Mouse (Mus musculus): ENCODE results near the gene Clcn2. TPM values are rescaled to one million over a fixed set of nuclear protein-coding genes. Genes with fewer than 3 reads are reported as not detected.

Gene Clcn2
- polyA plus RNA-seq, 1 experiment from 2014 or later, result 32.1 TPM

GRCm38 (mm10) chr16:20725750-20726149 is 8.2 kb upstream of the Clcn2 start:
- 81% methylated on average over 4 of the region's 4 CpGs for WGBS
- Histone ChIP-seq H3K9me3 (ENCODE audit: control insufficient read depth, low read length) (no peaks in the 10 kb centered on the region), H3K36me3 (replicated peaks; ENCODE audit: control insufficient read depth, insufficient read depth) (peaks cover 21% of the 10 kb centered on the region), H3K4me1 (replicated peaks; ENCODE audit: control insufficient read depth, insufficient read depth, low read length) (0 out of 2 replicates have a peak, but pooled peaks cover 2% of the 10 kb centered on the region), H3K9ac (no peak overlapping the region), H3K27ac (no peak overlapping the region), H3K4me3 (replicated peaks; ENCODE audit: low read length) (no peak overlapping the region), H3K27me3 (ENCODE audit: control insufficient read depth, insufficient read depth, low read length) (no peaks in the 10 kb centered on the region), H3K4me2 (replicated peaks) (no peak overlapping the region)
- no peak for ATAC-seq (ENCODE audit: low FRiP score)
- DNase-seq (ENCODE audit: low spot score), result no peak

GRCm38 (mm10) chr16:20725321-20725720 is 7.8 kb upstream of the Clcn2 start:
- no peak for DNase-seq (ENCODE audit: low spot score)
- Histone ChIP-seq H3K9me3 (ENCODE audit: control insufficient read depth, low read length) (no peaks in the 10 kb centered on the region), H3K9ac (no peak overlapping the region), H3K27me3 (ENCODE audit: control insufficient read depth, insufficient read depth, low read length) (no peaks in the 10 kb centered on the region), H3K4me1 (replicated peaks; ENCODE audit: control insufficient read depth, insufficient read depth, low read length) (0 out of 2 replicates have a peak, but pooled peaks cover 2% of the 10 kb centered on the region), H3K36me3 (replicated peaks; ENCODE audit: control insufficient read depth, insufficient read depth) (peaks cover 25% of the 10 kb centered on the region), H3K4me2 (replicated peaks) (no peak overlapping the region), H3K4me3 (replicated peaks; ENCODE audit: low read length) (no peak overlapping the region), H3K27ac (no peak overlapping the region)
- 81% methylated on average over 7 of the region's 7 CpGs for WGBS
- ATAC-seq (ENCODE audit: low FRiP score), result no peak

DNA sequence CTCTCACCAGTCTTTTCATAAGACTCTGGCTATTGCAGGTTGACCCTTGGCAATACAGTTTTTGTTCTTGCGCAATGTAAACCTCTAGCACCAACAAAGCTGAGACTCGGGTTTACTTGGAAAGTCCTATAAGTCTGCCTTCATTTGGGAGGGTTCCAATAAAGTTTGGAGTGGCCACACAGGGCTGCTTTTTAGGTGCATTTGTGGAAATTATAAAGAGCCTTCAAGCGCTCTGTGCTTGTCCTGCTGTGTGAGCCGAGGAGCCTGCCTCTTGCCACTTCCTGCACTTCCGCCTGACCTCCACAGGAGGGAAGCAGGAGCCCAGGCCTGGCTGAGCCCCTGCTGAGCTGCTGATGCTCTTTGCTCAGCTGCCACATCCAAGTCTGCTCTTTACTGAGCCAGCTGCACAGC is 6.8 kb upstream of the Clcn2 start:
- no peak overlapping the region for H3K4me2 ChIP-seq (replicated peaks)
- no peak overlapping the region for H3K9ac ChIP-seq
- H3K36me3 ChIP-seq (replicated peaks; ENCODE audit: control insufficient read depth, insufficient read depth), result peaks cover 34% of the 10 kb centered on the region
- 33% methylated on average over 5 of the region's 5 CpGs for WGBS
- H3K27ac ChIP-seq, result no peak overlapping the region
- 0 out of 2 replicates have a peak, but pooled peaks cover 2% of the 10 kb centered on the region for H3K4me1 ChIP-seq (replicated peaks; ENCODE audit: control insufficient read depth, insufficient read depth, low read length)
- ATAC-seq (ENCODE audit: low FRiP score) (peak; percentile 71), DNase-seq (ENCODE audit: low spot score) (peak; percentile 64)
- no peaks in the 10 kb centered on the region for H3K9me3 ChIP-seq (ENCODE audit: control insufficient read depth, low read length)
- H3K27me3 ChIP-seq (ENCODE audit: control insufficient read depth, insufficient read depth, low read length), result no peaks in the 10 kb centered on the region
- no peak overlapping the region for H3K4me3 ChIP-seq (replicated peaks; ENCODE audit: low read length)

- WGBS, result 75% methylated on average over 4 of the region's 4 CpGs
- ATAC-seq (ENCODE audit: low FRiP score), result no peak
- no peak for DNase-seq (ENCODE audit: low spot score)
- no peaks in the 10 kb centered on the region for H3K27me3 ChIP-seq (ENCODE audit: control insufficient read depth, insufficient read depth, low read length)
- no peak overlapping the region for H3K4me2 ChIP-seq (replicated peaks)
- peaks cover 34% of the 10 kb centered on the region for H3K36me3 ChIP-seq (replicated peaks; ENCODE audit: control insufficient read depth, insufficient read depth)
- no peak overlapping the region for H3K9ac ChIP-seq
- no peaks in the 10 kb centered on the region for H3K9me3 ChIP-seq (ENCODE audit: control insufficient read depth, low read length)
- peaks cover 9% of the 10 kb centered on the region for H3K4me1 ChIP-seq (replicated peaks; ENCODE audit: control insufficient read depth, insufficient read depth, low read length)
- H3K4me3 ChIP-seq (replicated peaks; ENCODE audit: low read length), result no peak overlapping the region
- no peak overlapping the region for H3K27ac ChIP-seq
Observed at GRCm38 (mm10) chr16:20723247-20723646, 5.7 kb upstream of the Clcn2 start.

DNA sequence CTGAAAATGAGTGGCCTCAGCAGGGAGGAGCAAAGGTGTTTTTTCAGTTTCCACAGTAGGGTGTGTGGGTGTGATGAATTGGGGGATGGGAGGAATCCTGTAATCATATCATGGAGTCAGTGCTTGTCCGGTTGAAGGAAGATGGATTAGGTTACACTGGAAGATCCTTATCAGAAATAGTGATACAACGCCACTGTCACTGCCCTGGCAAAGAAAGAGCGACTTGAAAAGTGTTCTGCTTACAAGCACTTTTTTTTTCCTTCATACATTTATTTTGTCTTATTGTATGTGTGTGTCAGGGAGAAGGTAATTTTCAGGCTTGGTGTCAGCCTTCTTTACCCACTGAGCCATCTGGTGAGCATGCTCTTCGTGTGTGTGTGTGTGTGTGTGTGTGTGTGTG is 5.2 kb upstream of the Clcn2 start:
- no peak overlapping the region for H3K9ac ChIP-seq
- peaks cover 34% of the 10 kb centered on the region for H3K36me3 ChIP-seq (replicated peaks; ENCODE audit: control insufficient read depth, insufficient read depth)
- peaks cover 9% of the 10 kb centered on the region for H3K4me1 ChIP-seq (replicated peaks; ENCODE audit: control insufficient read depth, insufficient read depth, low read length)
- DNase-seq (ENCODE audit: low spot score) (no peak), ATAC-seq (ENCODE audit: low FRiP score) (no peak)
- H3K27me3 ChIP-seq (ENCODE audit: control insufficient read depth, insufficient read depth, low read length), result no peaks in the 10 kb centered on the region
- H3K27ac ChIP-seq, result no peak overlapping the region
- no peak overlapping the region for H3K4me2 ChIP-seq (replicated peaks)
- H3K9me3 ChIP-seq (ENCODE audit: control insufficient read depth, low read length), result no peaks in the 10 kb centered on the region
- H3K4me3 ChIP-seq (replicated peaks; ENCODE audit: low read length), result no peak overlapping the region
- 83% methylated on average over 4 of the region's 4 CpGs for WGBS

DNA sequence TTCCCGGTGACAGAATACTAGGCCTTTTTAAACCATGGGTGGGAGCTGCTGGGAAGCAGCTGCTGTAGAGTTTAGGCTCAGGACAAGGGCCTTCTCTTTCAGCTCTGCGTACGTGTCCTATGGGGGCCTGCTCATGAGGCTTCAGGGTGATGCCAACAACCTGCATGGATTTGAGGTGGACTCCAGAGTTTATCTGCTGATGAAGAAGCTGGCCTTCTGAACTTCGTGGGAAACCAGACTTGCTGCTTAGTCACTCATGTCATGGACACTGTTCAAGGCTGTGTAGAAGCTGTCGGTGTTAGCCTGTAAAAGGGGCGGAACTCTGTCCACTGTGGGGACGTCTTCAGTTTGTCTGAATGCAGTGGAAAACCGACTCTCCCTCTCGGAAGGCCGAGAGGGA is 4.3 kb upstream of the Clcn2 start:
- Histone ChIP-seq H3K4me3 (replicated peaks; ENCODE audit: low read length) (no peak overlapping the region), H3K4me1 (replicated peaks; ENCODE audit: control insufficient read depth, insufficient read depth, low read length) (peaks cover 9% of the 10 kb centered on the region), H3K27me3 (ENCODE audit: control insufficient read depth, insufficient read depth, low read length) (no peaks in the 10 kb centered on the region), H3K9ac (no peak overlapping the region), H3K9me3 (ENCODE audit: control insufficient read depth, low read length) (no peaks in the 10 kb centered on the region), H3K4me2 (replicated peaks) (no peak overlapping the region), H3K27ac (no peak overlapping the region), H3K36me3 (replicated peaks; ENCODE audit: control insufficient read depth, insufficient read depth) (peaks cover 34% of the 10 kb centered on the region)
- WGBS, result 89% methylated on average over 10 of the region's 10 CpGs
- DNase-seq (ENCODE audit: low spot score) (no peak), ATAC-seq (ENCODE audit: low FRiP score) (no peak)

GRCm38 (mm10) chr16:20717978-20718670 is 578 bp upstream of the Clcn2 start:
- Histone ChIP-seq H3K27ac (peak overlapping the region; percentile 88; the same call in 1 of the 2 replicates), H3K9ac (peak overlapping the region; percentile 72), H3K4me3 (replicated peaks; ENCODE audit: low read length) (peak overlapping the region; percentile 52), H3K9me3 (ENCODE audit: control insufficient read depth, low read length) (no peaks in the 10 kb centered on the region), H3K27me3 (ENCODE audit: control insufficient read depth, insufficient read depth, low read length) (no peaks in the 10 kb centered on the region), H3K4me1 (replicated peaks; ENCODE audit: control insufficient read depth, insufficient read depth, low read length) (peaks cover 35% of the 10 kb centered on the region), H3K4me2 (replicated peaks) (peak overlapping the region; percentile 92), H3K36me3 (replicated peaks; ENCODE audit: control insufficient read depth, insufficient read depth) (peaks cover 38% of the 10 kb centered on the region)
- no peak for DNase-seq (ENCODE audit: low spot score)
- WGBS, result 4% methylated on average over 18 of the region's 18 CpGs
- ATAC-seq (ENCODE audit: low FRiP score), result no peak; the same call in 1 of the 2 replicates

DNA sequence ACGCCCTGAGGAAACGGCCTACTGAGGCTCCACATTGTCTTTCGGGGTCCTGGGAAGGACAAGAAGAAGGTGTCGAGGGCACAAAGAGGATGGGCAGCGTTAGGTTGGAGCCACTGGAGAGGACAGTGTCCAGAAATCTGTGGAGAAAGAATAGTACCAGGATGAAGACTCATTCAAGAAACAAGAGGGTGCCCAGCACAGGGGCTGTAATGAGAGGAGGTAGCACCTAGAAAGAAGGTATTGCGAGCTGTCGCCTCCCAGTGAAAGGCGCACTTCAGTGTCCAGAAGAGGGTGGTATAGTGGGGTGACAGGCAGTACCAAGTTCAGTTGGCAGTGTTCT is 735 bp downstream of the Clcn2 start:
- H3K36me3 ChIP-seq (replicated peaks; ENCODE audit: control insufficient read depth, insufficient read depth), result peaks cover 41% of the 10 kb centered on the region
- H3K27ac ChIP-seq, result peak overlapping the region; percentile 88
- H3K4me1 ChIP-seq (replicated peaks; ENCODE audit: control insufficient read depth, insufficient read depth, low read length), result peaks cover 36% of the 10 kb centered on the region
- peak overlapping the region; percentile 72 for H3K9ac ChIP-seq
- H3K4me3 ChIP-seq (replicated peaks; ENCODE audit: low read length), result peak overlapping the region; percentile 52
- H3K9me3 ChIP-seq (ENCODE audit: control insufficient read depth, low read length), result no peaks in the 10 kb centered on the region
- H3K4me2 ChIP-seq (replicated peaks), result peak overlapping the region; percentile 92
- DNase-seq (ENCODE audit: low spot score) (no peak), ATAC-seq (ENCODE audit: low FRiP score) (peak; percentile 19)
- WGBS, result 1% methylated on average over 8 of the region's 8 CpGs
- H3K27me3 ChIP-seq (ENCODE audit: control insufficient read depth, insufficient read depth, low read length), result no peaks in the 10 kb centered on the region

DNA sequence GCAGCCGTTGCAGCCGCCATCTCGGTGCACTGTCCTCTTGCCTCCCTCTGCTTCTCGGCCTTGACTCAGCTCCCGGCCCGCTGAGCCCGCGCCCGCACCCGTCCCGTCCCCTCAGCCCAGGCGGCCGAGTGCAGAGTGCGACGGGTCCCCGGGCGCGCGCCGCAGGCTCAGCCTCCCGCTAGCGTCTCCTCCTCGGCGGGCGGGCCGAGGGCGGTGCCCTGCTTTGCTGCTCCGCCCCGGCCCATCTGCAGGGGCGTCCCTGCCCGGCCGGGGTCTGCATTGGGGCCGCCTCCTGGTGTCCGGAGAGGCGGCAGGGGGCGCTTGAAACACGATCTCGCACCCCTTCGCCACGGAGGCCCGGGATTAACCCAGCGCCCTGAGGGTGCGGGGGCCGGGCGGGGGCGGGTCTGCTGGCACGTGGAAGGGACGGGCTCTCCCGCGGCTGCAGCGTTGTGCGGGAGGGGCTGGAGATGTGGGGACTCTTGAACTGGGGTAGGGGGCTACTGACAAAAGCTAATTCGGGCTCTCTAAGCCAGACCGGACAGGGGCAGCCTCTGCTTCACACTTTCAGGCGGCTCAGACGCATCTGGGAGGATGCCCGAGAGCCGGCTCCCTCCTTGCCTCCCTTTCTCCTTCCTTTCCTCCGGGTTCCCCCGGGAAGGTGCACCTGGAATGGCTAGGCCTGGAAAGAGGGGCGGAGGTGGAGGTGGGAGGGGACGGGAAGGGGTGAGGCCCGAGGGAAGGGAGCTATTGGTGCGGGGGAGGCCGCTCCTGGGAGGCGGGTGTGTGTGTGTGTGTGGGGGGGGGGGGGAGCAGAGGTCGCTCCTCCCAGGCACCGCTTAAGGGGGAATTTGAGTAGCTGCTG is 1.3 kb downstream of the Clcn2 start:
- 1% methylated on average over 66 of the region's 68 CpGs for WGBS

More for the DNA sequence above, 1.3 kb downstream of the Clcn2 start:
- Histone ChIP-seq H3K27ac (peak overlapping the region; percentile 88), H3K9ac (peak overlapping the region; percentile 72), H3K4me3 (replicated peaks; ENCODE audit: low read length) (peak overlapping the region; percentile 52), H3K4me1 (replicated peaks; ENCODE audit: control insufficient read depth, insufficient read depth, low read length) (peaks cover 36% of the 10 kb centered on the region), H3K36me3 (replicated peaks; ENCODE audit: control insufficient read depth, insufficient read depth) (peaks cover 41% of the 10 kb centered on the region), H3K9me3 (ENCODE audit: control insufficient read depth, low read length) (no peaks in the 10 kb centered on the region), H3K27me3 (ENCODE audit: control insufficient read depth, insufficient read depth, low read length) (no peaks in the 10 kb centered on the region), H3K4me2 (replicated peaks) (peak overlapping the region; percentile 92)
- peak; percentile 73 for DNase-seq (ENCODE audit: low spot score)
- peak; percentile 85 for ATAC-seq (ENCODE audit: low FRiP score)

Measured in hindbrain, embryonic 14.5 days (tissue).